ENCODE assay signal across 32 mouse cellular contexts in the genomic region with DNA sequence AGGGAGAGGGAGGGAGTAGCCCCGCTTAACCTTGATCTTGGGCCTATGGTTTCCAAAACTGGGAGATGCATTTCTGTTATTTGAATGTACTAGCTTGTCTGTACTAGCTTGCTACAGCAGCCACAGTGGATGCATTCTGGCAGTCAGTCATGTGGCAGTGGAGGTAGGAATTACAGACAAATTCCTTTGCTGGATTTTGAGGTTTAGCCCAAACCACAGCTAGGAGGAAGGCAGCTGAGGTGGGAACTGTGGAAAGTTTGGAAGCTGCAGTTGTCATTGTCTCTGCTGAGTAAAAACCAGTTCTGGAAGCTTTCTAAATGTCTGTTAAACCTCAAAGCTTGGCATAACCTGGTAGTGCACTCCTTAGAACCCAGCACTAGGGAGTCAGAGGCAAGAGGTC. TPM values are rescaled to one million over a fixed set of nuclear protein-coding genes. Genes with fewer than 3 reads are reported as not detected.
DNase-seq lines count a peak whose midpoint lies in the region; ATAC-seq and TF ChIP-seq lines count a peak whose summit lies in the region.
"Had no signal": no experiment of that assay in that cellular context is flagged by ENCODE, and none has a peak within 500 bp of the region (broad histone marks: within the 10 kb centered on the region; RNA-seq: fewer than 3 reads in every experiment).

No protein-coding gene starts in this region.

- no peak overlapping the region for H3K27ac ChIP-seq in embryonic facial prominence, embryonic 14.5 days (replicated peaks; ENCODE audit: low read depth, low read length)
- no peak overlapping the region for H3K27ac ChIP-seq in embryonic facial prominence, embryonic 10.5 days (replicated peaks)
- H3K27ac ChIP-seq: forebrain, embryonic 12.5 days; forebrain, embryonic 15.5 days; gastrocnemius, adult 2 months; heart, embryonic 10.5 days; heart, embryonic 13.5 days; hindbrain, embryonic 12.5 days; hindbrain, embryonic 15.5 days had no signal

- TF ChIP-seq CTCF in C2C12 (IDR thresholded peaks at IDR 0.05; ENCODE audit: control insufficient read depth, insufficient read depth, insufficient read length) = no peak

- ATAC-seq in embryonic facial prominence, embryonic 14.5 days (ENCODE audit: low read depth) = no peak
- ATAC-seq: forebrain, embryonic 15.5 days; intestine, postnatal 0 days; Patski had no signal

- no peaks in the 10 kb centered on the region for H3K79me3 ChIP-seq in C2C12 (ENCODE audit: low read depth)

- H3K4me2 ChIP-seq in embryonic facial prominence, embryonic 14.5 days (ENCODE audit: low read depth, low read length) = no peak overlapping the region
- H3K4me2 ChIP-seq: embryonic facial prominence, embryonic 13.5 days; forebrain, embryonic 12.5 days; forebrain, embryonic 15.5 days; heart, embryonic 13.5 days; hindbrain, embryonic 12.5 days; hindbrain, embryonic 15.5 days had no signal

- H3K4me1 ChIP-seq in embryonic facial prominence, embryonic 14.5 days (ENCODE audit: control insufficient read depth, insufficient read depth, low read length) = peaks cover 13% of the 10 kb centered on the region; the same call in 1 of the 2 replicates
- peaks cover 34% of the 10 kb centered on the region for H3K4me1 ChIP-seq in embryonic facial prominence, embryonic 10.5 days

- no peaks in the 10 kb centered on the region for H3K79me2 ChIP-seq in C2C12 (ENCODE audit: control insufficient read depth, insufficient read depth)

- no peak overlapping the region for H3ac ChIP-seq in C2C12 (ENCODE audit: control insufficient read depth, insufficient read length, low read depth)

- H3K9me3 ChIP-seq in embryonic facial prominence, embryonic 14.5 days (ENCODE audit: control insufficient read depth, low read length) = no peaks in the 10 kb centered on the region
- no peaks in the 10 kb centered on the region for H3K9me3 ChIP-seq in embryonic facial prominence, embryonic 10.5 days
- H3K9me3 ChIP-seq: embryonic facial prominence, embryonic 13.5 days; forebrain, embryonic 12.5 days; forebrain, embryonic 15.5 days; heart, embryonic 10.5 days; heart, embryonic 13.5 days; hindbrain, embryonic 12.5 days; hindbrain, embryonic 15.5 days had no signal

- no peaks in the 10 kb centered on the region for H3K27me3 ChIP-seq in embryonic facial prominence, embryonic 14.5 days (replicated peaks; ENCODE audit: control insufficient read depth, insufficient read depth, low read length)
- H3K27me3 ChIP-seq in embryonic facial prominence, embryonic 10.5 days (replicated peaks; ENCODE audit: low read depth, poor library complexity, severe bottlenecking) = no peaks in the 10 kb centered on the region
- H3K27me3 ChIP-seq in C2C12 (ENCODE audit: control insufficient read depth, insufficient read depth, insufficient read length) = no peaks in the 10 kb centered on the region
- H3K27me3 ChIP-seq: embryonic facial prominence, embryonic 13.5 days; forebrain, embryonic 12.5 days; forebrain, embryonic 15.5 days; heart, embryonic 13.5 days; hindbrain, embryonic 12.5 days; hindbrain, embryonic 15.5 days; Patski had no signal

- H3K9ac ChIP-seq in embryonic facial prominence, embryonic 14.5 days (ENCODE audit: low read depth, low read length) = no peak overlapping the region
- H3K9ac ChIP-seq: embryonic facial prominence, embryonic 13.5 days; forebrain, embryonic 12.5 days; forebrain, embryonic 15.5 days; heart, embryonic 13.5 days; hindbrain, embryonic 12.5 days; hindbrain, embryonic 15.5 days had no signal

- H3K36me3 ChIP-seq in embryonic facial prominence, embryonic 14.5 days (ENCODE audit: control insufficient read depth, insufficient read depth, low read length) = no peaks in the 10 kb centered on the region
- H3K36me3 ChIP-seq in embryonic facial prominence, embryonic 10.5 days (replicated peaks) = no peaks in the 10 kb centered on the region
- H3K36me3 ChIP-seq in C2C12 (ENCODE audit: control insufficient read depth, insufficient read depth) = no peaks in the 10 kb centered on the region
- H3K36me3 ChIP-seq: embryonic facial prominence, embryonic 13.5 days; forebrain, embryonic 12.5 days; forebrain, embryonic 15.5 days; heart, embryonic 10.5 days; heart, embryonic 13.5 days; hindbrain, embryonic 12.5 days; hindbrain, embryonic 15.5 days had no signal

- H3K4me3 ChIP-seq in embryonic facial prominence, embryonic 14.5 days (ENCODE audit: low read depth, low read length) = no peak overlapping the region
- H3K4me3 ChIP-seq in embryonic facial prominence, embryonic 10.5 days = no peak overlapping the region
- H3K4me3 ChIP-seq in C2C12 (ENCODE audit: insufficient read depth, poor library complexity, severe bottlenecking) = no peak overlapping the region
- H3K4me3 ChIP-seq: embryonic facial prominence, embryonic 13.5 days; forebrain, embryonic 12.5 days; forebrain, embryonic 15.5 days; gastrocnemius, adult 2 months; heart, embryonic 10.5 days; heart, embryonic 13.5 days; hindbrain, embryonic 12.5 days; hindbrain, embryonic 15.5 days had no signal

- WGBS in embryonic facial prominence, embryonic 14.5 days = 70% methylated on average over 1 of the region's 1 CpGs
- WGBS in embryonic facial prominence, embryonic 10.5 days = 91% methylated on average over 1 of the region's 1 CpGs

- DNase-seq in embryonic facial prominence, embryonic 14.5 days (ENCODE audit: low spot score) = peak; percentile 59
- DNase-seq in embryonic facial prominence, embryonic 10.5 days (ENCODE audit: low spot score) = no peak
- peak; percentile 47 for DNase-seq in fibroblast of lung, adult 2 months (ENCODE audit: low read depth)
- DNase-seq in heart, adult 8-10 months (ENCODE audit: low spot score) = no peak
- DNase-seq in heart, postnatal 4 days = no peak
- DNase-seq: adrenal gland, postnatal 14 days; cerebellum, adult 11 months; cerebellum, adult 2 months; cerebellum, adult 9-11 months; cerebellum, postnatal 25 days; gastrocnemius, adult 2 months; gastrocnemius, postnatal 14 days; heart, adult 11 months; heart, postnatal 14 days; kidney, adult 2 months had no signal

TF ChIP-seq in C2C12, 6 proteins besides CTCF, POLR2A, EP300 and RAD21:
- TF ChIP-seq MYOD1 (IDR thresholded peaks at IDR 0.05; ENCODE audit: control insufficient read depth, insufficient read length, low read depth) (peak; percentile 23), MYOG (IDR thresholded peaks at IDR 0.05; ENCODE audit: control insufficient read depth, extremely low read depth, insufficient read length) (no peak), USF1 (IDR thresholded peaks at IDR 0.05; ENCODE audit: low read depth) (peak; percentile 58)

RNA-seq across cellular contexts. Expression of a gene that starts 52.1 kb away (rescaled TPM):
- polyA plus RNA-seq in embryonic facial prominence, embryonic 14.5 days (2014; fragmentation: Nextera tagmentation; extraction: Ambion mirVana) = not detected in 2 replicates
- polyA plus RNA-seq in embryonic facial prominence, embryonic 10.5 days (2016; fragmentation: Nextera tagmentation; extraction: Ambion mirVana) = 0.05 and 0.09 TPM in 2 replicates
- polyA plus RNA-seq in C2C12 (2012; fragmentation: generic; extraction: Trizol) = not detected
- not detected for total RNA-seq in heart, adult 8-10 months (2022)
- total RNA-seq in heart, postnatal 4 days (2021) = not detected
- total RNA-seq: adrenal gland, adult 18-20 months; adrenal gland, postnatal 14 days; adrenal gland, postnatal 4 days; common myeloid progenitor, adult 5-6 weeks; ES-E14; gastrocnemius, adult 2 months; gastrocnemius, postnatal 14 days; gastrocnemius, postnatal 4 days; heart, postnatal 14 days; hematopoietic stem cell, adult 5-6 weeks had no signal
- polyA plus RNA-seq: forebrain, embryonic 12.5 days; heart, embryonic 10.5 days; heart, embryonic 13.5 days; intestine, embryonic 14.5 days; intestine, postnatal 0 days; kidney, adult 2 months; Patski had no signal

Comparison
In these comparisons a context has a peak if more than half of its experiments do, and no peak if none do; other contexts are left out.
1. DNase-seq: peak in embryonic facial prominence, embryonic 14.5 days (single experiment) and fibroblast of lung, adult 2 months (single experiment); none in embryonic facial prominence, embryonic 10.5 days (single experiment), heart, adult 8-10 months (single experiment) and heart, postnatal 4 days (single experiment).